Mouse (Mus musculus): ENCODE measurements at regions not wholly inside any gene's neighbourhood (a gene's known extent, or its start where the extent isn't known, plus 50 kb on each side); places are given as distances from the start of the nearest gene placed in this dataset.
"Not testable (repeated sequence)": the region's sequence is repeated elsewhere in the genome, so short reads cannot be mapped to it uniquely, and the experiment has no call there.

- peak; percentile 33 for DNase-seq (ENCODE audit: low read depth, low spot score)
Measured at GRCm38 (mm10) chr12:11518379-11518778, 62.5 kb downstream of the Rad51ap2 start.

DNA sequence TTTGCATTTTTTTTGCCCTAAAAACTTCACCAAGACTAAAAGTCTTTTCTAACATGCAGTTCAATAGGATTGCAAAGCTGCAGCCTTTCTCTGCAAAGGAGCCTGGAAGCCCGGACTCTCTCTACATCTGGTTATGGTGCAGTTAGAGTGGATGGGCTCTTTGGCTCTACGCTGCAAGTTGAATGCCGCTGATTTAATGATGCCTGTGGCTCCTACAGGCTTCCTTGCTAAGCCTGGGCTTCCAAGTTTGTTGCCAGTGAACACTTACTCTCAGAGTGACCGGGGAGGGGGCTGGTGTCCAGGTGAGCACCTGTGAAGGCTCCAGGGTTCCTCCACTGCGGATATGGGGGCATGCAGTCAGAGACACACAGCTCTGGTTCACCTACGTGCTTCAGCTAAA, 107.0 kb downstream of the Rad51ap2 start:
- no peak for DNase-seq (ENCODE audit: low read depth, low spot score)

DNA sequence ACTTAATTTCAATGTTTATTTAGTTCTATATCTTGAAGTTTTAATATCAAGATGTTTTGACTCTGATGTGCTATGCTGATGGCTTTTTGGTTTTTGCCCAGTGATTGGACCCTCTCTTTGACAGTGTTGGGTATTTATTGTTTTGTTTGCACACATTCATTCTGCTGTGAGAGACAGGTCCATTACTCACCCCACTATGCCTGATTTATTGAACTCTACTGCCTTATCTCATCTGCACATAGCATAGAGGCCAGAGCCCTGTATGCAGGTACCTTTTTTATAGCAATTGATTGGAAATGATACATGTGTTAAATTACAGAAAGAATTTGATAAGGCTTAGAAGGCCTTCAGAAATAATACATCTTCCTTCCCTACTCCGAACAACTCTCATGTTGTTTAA, 114.3 kb downstream of the Rad51ap2 start:
- no peak for DNase-seq (ENCODE audit: low read depth, low spot score)

- peak; percentile 76 for DNase-seq (ENCODE audit: low read depth, low spot score)
Measured at GRCm38 (mm10) chr12:11603946-11604345, 148.1 kb downstream of the Rad51ap2 start.

DNA sequence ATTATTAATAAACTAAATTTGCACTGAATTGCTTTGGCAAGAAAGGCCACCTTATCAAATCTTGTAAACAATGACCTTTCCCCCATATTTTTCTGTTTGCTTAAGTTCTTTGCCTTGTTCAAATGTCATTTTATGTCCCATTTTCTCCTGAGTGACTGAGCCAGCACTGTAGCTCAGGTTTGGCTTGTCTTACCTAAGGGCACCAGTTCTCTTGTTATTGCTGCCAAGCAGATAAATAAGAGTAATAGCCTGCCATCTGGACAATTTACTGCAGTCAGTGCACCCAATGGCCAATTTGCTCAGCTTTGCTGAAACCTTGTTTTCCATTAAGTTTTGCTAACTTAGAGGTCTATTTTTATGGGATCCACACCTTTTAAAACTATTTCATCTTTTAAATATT, 152.9 kb downstream of the Rad51ap2 start:
- DNase-seq (ENCODE audit: low read depth, low spot score) = peak; percentile 53

DNA sequence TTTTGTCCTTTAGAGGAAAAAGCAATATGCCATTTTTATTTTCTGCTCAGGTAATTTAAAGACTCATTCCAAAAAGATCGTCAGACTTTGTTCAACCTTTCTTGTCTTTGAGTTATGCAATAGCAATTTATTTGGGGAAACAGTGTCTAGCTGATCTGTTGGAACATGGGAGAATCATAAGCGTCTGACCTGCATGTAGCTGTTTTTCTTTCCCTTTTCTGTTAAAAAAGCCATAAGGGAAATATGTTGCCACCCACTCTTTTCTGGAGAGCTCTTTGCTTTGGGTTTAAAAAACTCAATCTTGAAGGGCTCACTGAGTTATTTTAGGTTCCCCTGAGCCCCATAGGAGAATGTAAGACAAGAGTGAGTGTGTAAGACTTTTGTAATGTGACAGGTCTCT, 155.8 kb downstream of the Rad51ap2 start:
- DNase-seq (ENCODE audit: low read depth, low spot score) = peak; percentile 79

GRCm38 (mm10) chr12:11615237-11615636, 159.4 kb downstream of the Rad51ap2 start:
- no peak for DNase-seq (ENCODE audit: low read depth, low spot score)

DNA sequence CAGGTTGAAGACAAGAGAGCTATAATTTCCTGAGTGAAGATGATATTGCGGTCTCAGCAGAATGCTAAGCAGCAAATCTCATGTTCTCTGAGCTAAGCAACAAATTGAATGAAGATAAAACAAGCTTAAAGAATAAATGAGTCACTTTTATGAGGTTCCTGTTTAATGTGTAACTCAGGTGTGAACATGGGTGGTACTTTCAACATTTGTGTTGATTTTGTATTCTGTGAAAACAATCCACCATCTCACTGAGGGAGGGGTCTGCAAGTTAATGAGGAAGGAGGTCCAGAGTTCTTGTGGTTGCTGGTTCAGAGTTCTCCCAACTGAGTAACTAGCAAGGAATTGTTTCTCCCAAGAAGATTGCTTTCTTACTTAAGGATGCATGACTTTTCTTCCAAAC, 167.7 kb downstream of the Rad51ap2 start:
- DNase-seq (ENCODE audit: low read depth, low spot score) = peak; percentile 19

- no peak for DNase-seq (ENCODE audit: low read depth, low spot score)
Measured at GRCm38 (mm10) chr12:11630178-11630577, 174.3 kb downstream of the Rad51ap2 start.

- DNase-seq (ENCODE audit: low read depth, low spot score) = peak; percentile 20
Measured at GRCm38 (mm10) chr12:11631790-11632189, 175.9 kb downstream of the Rad51ap2 start.

- DNase-seq (ENCODE audit: low read depth, low spot score) = peak; percentile 81
Measured at GRCm38 (mm10) chr12:11673281-11673680, 217.4 kb downstream of the Rad51ap2 start.

DNA sequence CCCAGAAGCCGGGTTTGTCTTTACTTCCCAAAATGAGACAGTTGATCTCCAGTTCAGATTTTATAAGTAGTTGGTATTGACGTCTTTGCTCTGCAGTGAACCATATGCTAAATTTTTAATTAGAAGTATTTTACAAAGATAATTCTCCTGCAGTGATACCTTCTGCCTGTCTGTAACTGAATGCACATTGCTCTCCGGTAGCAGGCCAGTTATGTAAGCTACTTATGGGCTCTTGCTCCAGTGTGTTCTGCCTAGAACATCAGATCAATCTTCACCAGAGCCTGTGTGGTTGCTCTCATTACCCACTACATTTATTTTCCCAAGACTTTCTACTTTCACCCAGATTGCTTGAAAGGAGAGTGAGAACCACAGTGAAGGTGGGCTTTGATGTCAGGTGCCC, 238.9 kb downstream of the Rad51ap2 start:
- peak; percentile 59 for DNase-seq (ENCODE audit: low read depth, low spot score)

GRCm38 (mm10) chr12:11708879-11709602, 253.2 kb downstream of the Rad51ap2 start:
- peak; percentile 47 for DNase-seq (ENCODE audit: low read depth, low spot score)

GRCm38 (mm10) chr12:11717633-11718032, 261.8 kb downstream of the Rad51ap2 start:
- no peak for DNase-seq (ENCODE audit: low read depth, low spot score)

GRCm38 (mm10) chr12:11751471-11751870, 295.6 kb downstream of the Rad51ap2 start:
- peak; percentile 59 for DNase-seq (ENCODE audit: low read depth, low spot score)

- no peak for DNase-seq (ENCODE audit: low read depth, low spot score)
Measured at GRCm38 (mm10) chr12:11754184-11754907, 298.5 kb downstream of the Rad51ap2 start.

DNA sequence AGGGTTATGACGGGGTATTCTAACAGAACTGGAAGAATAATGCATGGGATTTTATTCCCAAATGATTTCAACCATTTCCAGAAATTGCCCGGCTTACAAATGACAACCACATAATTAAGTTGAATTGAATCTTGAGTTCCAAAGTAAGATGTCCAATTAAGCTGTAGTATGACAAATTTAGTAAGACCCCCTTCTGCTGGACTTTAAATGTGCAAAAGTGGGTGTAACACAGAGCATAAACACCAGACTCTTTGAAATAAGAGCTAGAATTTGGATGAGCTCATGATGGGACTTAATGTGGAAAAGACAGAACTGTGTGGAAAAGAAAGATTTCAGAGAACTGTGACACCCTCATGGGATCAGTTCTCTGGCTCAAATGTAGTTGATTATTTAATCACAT, 346.4 kb downstream of the Rad51ap2 start:
- peak; percentile 29 for DNase-seq (ENCODE audit: low read depth, low spot score)

DNA sequence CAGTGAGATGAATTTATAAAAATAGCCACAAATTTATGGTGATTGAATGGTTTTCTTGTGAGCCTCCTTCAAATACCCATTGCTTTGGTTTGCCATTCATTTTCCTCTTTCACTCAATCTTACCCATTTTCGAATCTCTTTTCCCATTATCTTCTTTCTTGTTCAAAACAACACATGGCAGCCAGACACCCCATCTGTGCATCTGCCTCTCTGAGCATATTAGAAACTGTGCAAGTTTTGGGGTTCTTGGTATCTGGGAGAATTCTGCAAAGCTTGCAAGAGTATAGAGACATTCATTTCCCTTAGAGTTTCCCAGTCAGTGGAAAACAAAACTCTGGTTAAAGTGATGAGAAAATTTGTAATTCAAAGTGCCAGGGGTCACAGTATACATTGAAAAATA, 347.3 kb downstream of the Rad51ap2 start:
- DNase-seq (ENCODE audit: low read depth, low spot score) = peak; percentile 67

DNA sequence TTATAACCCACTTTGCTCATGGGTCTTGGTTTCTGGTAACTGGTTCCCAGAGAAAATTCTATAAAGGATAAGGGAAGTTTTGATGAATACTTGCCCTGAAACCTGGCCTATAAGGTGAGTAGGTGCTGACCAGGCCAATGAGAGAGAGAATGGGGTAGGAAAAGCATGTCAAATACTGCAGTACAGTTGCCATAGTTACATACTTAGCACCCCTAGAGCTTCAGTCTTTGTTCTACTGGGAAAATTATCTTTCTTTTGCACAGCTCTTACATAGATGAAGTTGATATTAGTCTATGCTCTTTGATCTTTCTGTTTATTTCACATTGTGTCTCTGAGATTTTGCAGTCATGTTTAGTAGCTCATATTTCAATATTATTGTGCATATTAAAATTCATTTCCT, 373.8 kb downstream of the Rad51ap2 start:
- DNase-seq (ENCODE audit: low read depth, low spot score) = no peak

GRCm38 (mm10) chr12:11831292-11831691, 375.4 kb downstream of the Rad51ap2 start:
- DNase-seq (ENCODE audit: low read depth, low spot score) = peak; percentile 40

GRCm38 (mm10) chr12:11837819-11838472, 382.1 kb downstream of the Rad51ap2 start:
- DNase-seq (ENCODE audit: low read depth, low spot score) = peak; percentile 83

- no peak for DNase-seq (ENCODE audit: low read depth, low spot score)
Measured at GRCm38 (mm10) chr12:11851034-11851433, 395.2 kb downstream of the Rad51ap2 start.

- DNase-seq (ENCODE audit: low read depth, low spot score) = not testable (repeated sequence)
Measured at GRCm38 (mm10) chr12:11881809-11882208, 380.1 kb upstream of the Fam49a start.
